Mouse (Mus musculus): Measurements from ENCODE around the gene Ldah.

The Ldah gene

GRCm38 (mm10) chr12:8281225-8282017 lies 73.5 kb downstream of the Ldah start:
- no peak for DNase-seq (ENCODE audit: low read depth, low spot score)

- DNase-seq (ENCODE audit: low read depth, low spot score): no peak
Measured at GRCm38 (mm10) chr12:8287970-8288369, 80.1 kb downstream of the Ldah start.

- DNase-seq (ENCODE audit: low read depth, low spot score): no peak
Measured at GRCm38 (mm10) chr12:8289099-8289498, 81.2 kb downstream of the Ldah start.

GRCm38 (mm10) chr12:8289499-8289898 lies 81.6 kb downstream of the Ldah start:
- no peak for DNase-seq (ENCODE audit: low read depth, low spot score)

GRCm38 (mm10) chr12:8291157-8291853 lies 83.4 kb downstream of the Ldah start:
- DNase-seq (ENCODE audit: low read depth, low spot score): no peak

GRCm38 (mm10) chr12:8295307-8295913 lies 87.5 kb downstream of the Ldah start:
- no peak for DNase-seq (ENCODE audit: low read depth, low spot score)

GRCm38 (mm10) chr12:8296154-8296553 lies 88.2 kb downstream of the Ldah start:
- no peak for DNase-seq (ENCODE audit: low read depth, low spot score)

- no peak for DNase-seq (ENCODE audit: low read depth, low spot score)
Measured at GRCm38 (mm10) chr12:8297586-8298214, 89.8 kb downstream of the Ldah start.

GRCm38 (mm10) chr12:8298361-8299142 lies 90.6 kb downstream of the Ldah start:
- no peak for DNase-seq (ENCODE audit: low read depth, low spot score)

GRCm38 (mm10) chr12:8299143-8300110 lies 91.5 kb downstream of the Ldah start:
- DNase-seq (ENCODE audit: low read depth, low spot score): no peak

- DNase-seq (ENCODE audit: low read depth, low spot score): no peak
Measured at GRCm38 (mm10) chr12:8300111-8300480, 92.2 kb downstream of the Ldah start.

- DNase-seq (ENCODE audit: low read depth, low spot score): no peak
Measured at GRCm38 (mm10) chr12:8300521-8300920, 92.6 kb downstream of the Ldah start.

GRCm38 (mm10) chr12:8301011-8301814 lies 93.3 kb downstream of the Ldah start:
- DNase-seq (ENCODE audit: low read depth, low spot score): no peak

GRCm38 (mm10) chr12:8301841-8302431 lies 94.0 kb downstream of the Ldah start, which contains the start of gene Gdf7:
Gene Gdf7, minus strand, starts transcription at chr12:8301954.
- no peak for DNase-seq (ENCODE audit: low read depth, low spot score)

GRCm38 (mm10) chr12:8305258-8305657 lies 97.4 kb downstream of the Ldah start:
- DNase-seq (ENCODE audit: low read depth, low spot score): no peak

GRCm38 (mm10) chr12:8306432-8306831 lies 98.5 kb downstream of the Ldah start:
- no peak for DNase-seq (ENCODE audit: low read depth, low spot score)

- DNase-seq (ENCODE audit: low read depth, low spot score): no peak
Measured at GRCm38 (mm10) chr12:8306910-8307309, 99.0 kb downstream of the Ldah start.

- no peak for DNase-seq (ENCODE audit: low read depth, low spot score)
Measured at GRCm38 (mm10) chr12:8310992-8311391, 103.1 kb downstream of the Ldah start.

- no peak for DNase-seq (ENCODE audit: low read depth, low spot score)
Measured at GRCm38 (mm10) chr12:8312266-8312665, 104.4 kb downstream of the Ldah start.

All from brain, embryonic 18.5 days (tissue).